In the genomic region with DNA sequence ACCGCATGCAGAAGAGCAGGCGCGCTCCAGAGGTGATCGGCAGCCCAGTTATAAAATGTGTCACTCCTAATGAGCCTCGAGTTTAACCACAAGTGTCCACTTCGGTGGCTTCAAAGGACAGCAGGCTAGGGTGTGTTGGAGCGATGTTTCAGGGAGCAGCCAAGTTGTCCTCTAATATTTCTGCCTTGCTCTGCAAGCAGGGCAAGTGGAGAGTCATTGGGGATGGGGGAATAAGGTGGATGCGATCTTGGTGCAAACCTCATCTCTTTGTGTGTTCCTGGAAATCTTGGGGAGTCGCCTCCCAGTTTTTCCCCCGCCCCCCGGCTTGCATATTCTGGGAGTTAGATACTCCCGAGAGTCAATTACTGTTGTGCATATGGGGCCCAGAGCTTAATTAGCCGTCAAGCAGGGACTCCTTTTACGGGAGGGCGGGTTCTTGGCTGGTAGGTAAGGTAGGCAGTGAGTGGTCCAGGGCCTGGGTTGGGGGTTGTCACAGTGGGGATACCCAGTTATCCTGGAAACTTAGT, we compare ENCODE assay signal across 8 mouse cellular contexts. TPM values are rescaled to one million over a fixed set of nuclear protein-coding genes. Genes with fewer than 3 reads are reported as not detected.
DNase-seq lines count a peak whose midpoint lies in the region; ATAC-seq lines count a peak whose summit lies in the region.

No protein-coding gene starts in this region.

- H3K27me3 ChIP-seq in heart, embryonic 10.5 days (ENCODE audit: insufficient read depth, poor library complexity, severe bottlenecking), result no peaks in the 10 kb centered on the region
- no peaks in the 10 kb centered on the region for H3K27me3 ChIP-seq in hindbrain, embryonic 15.5 days
- no peaks in the 10 kb centered on the region for H3K27me3 ChIP-seq in midbrain, embryonic 14.5 days (ENCODE audit: control insufficient read depth, insufficient read depth, low read length)

- peak overlapping the region; percentile 88 for H3K4me2 ChIP-seq in hindbrain, embryonic 15.5 days
- peak overlapping the region; percentile 83 for H3K4me2 ChIP-seq in midbrain, embryonic 14.5 days (ENCODE audit: low read length)

- WGBS in heart, embryonic 10.5 days, result 3% methylated on average over 15 of the region's 15 CpGs
- under 1% methylated on average over 15 of the region's 15 CpGs for WGBS in hindbrain, embryonic 15.5 days
- under 1% methylated on average over 15 of the region's 15 CpGs for WGBS in midbrain, embryonic 14.5 days

- no peaks in the 10 kb centered on the region for H3K9me3 ChIP-seq in heart, embryonic 10.5 days
- no peaks in the 10 kb centered on the region for H3K9me3 ChIP-seq in hindbrain, embryonic 15.5 days
- no peaks in the 10 kb centered on the region for H3K9me3 ChIP-seq in midbrain, embryonic 14.5 days (ENCODE audit: control insufficient read depth, low read length)

- H3K4me3 ChIP-seq in heart, embryonic 10.5 days, result peak overlapping the region; percentile 88
- H3K4me3 ChIP-seq in hindbrain, embryonic 15.5 days, result peak overlapping the region; percentile 92
- H3K4me3 ChIP-seq in midbrain, embryonic 14.5 days (replicated peaks; ENCODE audit: low read depth, low read length), result peak overlapping the region; percentile 81

- H3K27ac ChIP-seq in heart, embryonic 10.5 days, result peak overlapping the region; percentile 95
- H3K27ac ChIP-seq in hindbrain, embryonic 15.5 days (replicated peaks), result peak overlapping the region; percentile 90
- peak overlapping the region; percentile 92 for H3K27ac ChIP-seq in midbrain, embryonic 14.5 days (replicated peaks; ENCODE audit: low read depth, low read length)

- peak overlapping the region; percentile 87 for H3K9ac ChIP-seq in hindbrain, embryonic 15.5 days
- peak overlapping the region; percentile 90 for H3K9ac ChIP-seq in midbrain, embryonic 14.5 days (replicated peaks; ENCODE audit: low read length)

- no peak for ATAC-seq in hindbrain, embryonic 15.5 days (ENCODE audit: low FRiP score, low read depth)
- no peak for ATAC-seq in midbrain, embryonic 14.5 days (ENCODE audit: low FRiP score, low TSS enrichment)

- H3K36me3 ChIP-seq in heart, embryonic 10.5 days, result no peaks in the 10 kb centered on the region
- no peaks in the 10 kb centered on the region for H3K36me3 ChIP-seq in hindbrain, embryonic 15.5 days
- H3K36me3 ChIP-seq in midbrain, embryonic 14.5 days (ENCODE audit: control insufficient read depth, insufficient read depth, low read length), result no peaks in the 10 kb centered on the region

- peaks cover 51% of the 10 kb centered on the region for H3K4me1 ChIP-seq in heart, embryonic 10.5 days
- peaks cover 33% of the 10 kb centered on the region for H3K4me1 ChIP-seq in hindbrain, embryonic 15.5 days (replicated peaks)
- H3K4me1 ChIP-seq in midbrain, embryonic 14.5 days (ENCODE audit: control insufficient read depth, insufficient read depth, low read length), result peaks cover 16% of the 10 kb centered on the region

- DNase-seq in heart, embryonic 10.5 days (ENCODE audit: low spot score), result no peak
- DNase-seq in heart, adult 9 months (ENCODE audit: low spot score in 2 of 2), result no peak
- DNase-seq in CD4-positive helper T cell, adult 2 months (ENCODE audit: low read depth, low spot score), result peak; percentile 30
- DNase-seq in c-Kit-positive CD71-positive TER-119-positive erythroid progenitor cells, embryonic 14.5 days (ENCODE audit: low spot score), result peak; percentile 57
- DNase-seq in midbrain, embryonic 14.5 days, result peak; percentile 57
- no peak for DNase-seq in left cerebral cortex, adult 8-10 months (ENCODE audit: low spot score in 2 of 2)
- no peak for DNase-seq in adrenal gland, postnatal 25 days

RNA-seq across cellular contexts. Expression of gene Rapgef1, which starts 0.8 kb away (rescaled TPM):
- 11.2 and 13.4 TPM in 2 replicates for polyA plus RNA-seq in heart, embryonic 10.5 days (2016; fragmentation: Nextera tagmentation; extraction: Ambion mirVana)
- 21.8 and 23.4 TPM in 2 replicates for polyA plus RNA-seq in hindbrain, embryonic 15.5 days (2015; fragmentation: Nextera tagmentation; extraction: Ambion mirVana)
- 23.2 and 25.3 TPM in 2 replicates for polyA plus RNA-seq in midbrain, embryonic 14.5 days (2014; fragmentation: Nextera tagmentation; extraction: Ambion mirVana)
- total RNA-seq in left cerebral cortex, adult 8-10 months (2022), result 100 to 1,000 TPM in 1 of 4 experiments, 10 to 100 TPM in 3; 88.6 to 103 (median 94.1) TPM
- total RNA-seq in adrenal gland, postnatal 25 days (2021), result 47.5 and 49.5 TPM in 2 replicates

Comparison
In these comparisons a context has a peak if more than half of its experiments do, and no peak if none do; other contexts are left out.
1. DNase-seq: peak in CD4-positive helper T cell, adult 2 months (single experiment), c-Kit-positive CD71-positive TER-119-positive erythroid progenitor cells, embryonic 14.5 days (single experiment) and midbrain, embryonic 14.5 days (single experiment); none in heart, embryonic 10.5 days (single experiment), heart, adult 9 months (0 of 2), left cerebral cortex, adult 8-10 months (0 of 2) and adrenal gland, postnatal 25 days (single experiment).
2. Peak in every context shown above with its lines, with median percentiles within 50 percentile points of each other: H3K27ac ChIP-seq and H3K4me3 ChIP-seq.